Mouse (Mus musculus): Measurements from ENCODE around the gene Olfr937. TPM values are rescaled to one million over a fixed set of nuclear protein-coding genes. Genes with fewer than 3 reads are reported as not detected.

The Olfr937 gene
- polyA plus RNA-seq (2015; fragmentation: Nextera tagmentation; extraction: Ambion mirVana) = not detected in 2 replicates

DNA sequence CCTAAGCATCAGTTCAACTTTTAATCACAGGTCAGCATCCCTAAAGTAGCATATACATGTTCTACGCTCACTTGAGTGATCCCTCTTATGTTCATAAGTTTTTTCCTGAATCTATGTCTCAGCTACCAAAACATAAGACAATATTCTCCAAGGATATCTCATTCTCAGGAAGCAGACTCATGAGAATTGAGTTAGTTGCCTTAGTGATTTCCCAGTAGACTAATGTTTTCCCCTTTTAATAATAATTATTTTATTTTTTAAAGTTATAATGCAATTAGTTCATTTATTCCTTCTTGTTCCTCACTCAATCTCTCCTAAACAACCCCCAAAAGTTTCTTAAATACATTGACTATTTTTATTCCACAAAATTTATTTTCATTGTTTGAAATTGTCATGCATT lies at the start of gene Olfr937:
Gene Olfr937, minus strand, starts transcription at position 101 of the 400 bp plus-strand sequence.
- Histone ChIP-seq H3K27ac (ENCODE audit: low read length) (no peak within 1 kb of the TSS), H3K27me3 (replicated peaks; ENCODE audit: control insufficient read depth, insufficient read depth, low read length) (no peaks in the 10 kb centered on the region), H3K9me3 (ENCODE audit: control insufficient read depth, low read length) (no peaks in the 10 kb centered on the region), H3K4me2 (ENCODE audit: low read length) (no peak within 1 kb of the TSS), H3K4me3 (replicated peaks; ENCODE audit: low read length) (no peak within 1 kb of the TSS), H3K36me3 (ENCODE audit: control insufficient read depth, insufficient read depth) (no peaks in the 10 kb centered on the region), H3K4me1 (replicated peaks; ENCODE audit: control insufficient read depth, insufficient read depth, low read length) (no peaks in the 10 kb centered on the region), H3K9ac (replicated peaks; ENCODE audit: low read depth, low read length) (no peak within 1 kb of the TSS)
- WGBS = 79% methylated on average over 1 of the region's 1 CpGs
- no peak for ATAC-seq

- no peaks in the 10 kb centered on the region for H3K27me3 ChIP-seq (replicated peaks; ENCODE audit: control insufficient read depth, insufficient read depth, low read length)
- H3K27ac ChIP-seq (ENCODE audit: low read length) = no peak within 1 kb of the TSS
- no peak within 1 kb of the TSS for H3K9ac ChIP-seq (replicated peaks; ENCODE audit: low read depth, low read length)
- no peaks in the 10 kb centered on the region for H3K36me3 ChIP-seq (ENCODE audit: control insufficient read depth, insufficient read depth)
- H3K9me3 ChIP-seq (ENCODE audit: control insufficient read depth, low read length) = no peaks in the 10 kb centered on the region
- no peak for ATAC-seq
- no peaks in the 10 kb centered on the region for H3K4me1 ChIP-seq (replicated peaks; ENCODE audit: control insufficient read depth, insufficient read depth, low read length)
- no peak within 1 kb of the TSS for H3K4me2 ChIP-seq (ENCODE audit: low read length)
- H3K4me3 ChIP-seq (replicated peaks; ENCODE audit: low read length) = no peak within 1 kb of the TSS
- 95% methylated on average over 2 of the region's 2 CpGs for WGBS
These were observed 14.0 kb upstream of the Olfr937 start, which contains the start of gene Olfr938 for GRCm38 (mm10) chr9:39078787-39079186. Olfr938 (minus strand) TSS chr9:39078887.

- no peak within 1 kb of the TSS for H3K9ac ChIP-seq (replicated peaks; ENCODE audit: low read depth, low read length)
- no peak within 1 kb of the TSS for H3K4me3 ChIP-seq (replicated peaks; ENCODE audit: low read length)
- 80% methylated on average over 1 of the region's 1 CpGs for WGBS
- ATAC-seq = no peak
- no peaks in the 10 kb centered on the region for H3K27me3 ChIP-seq (replicated peaks; ENCODE audit: control insufficient read depth, insufficient read depth, low read length)
- H3K4me2 ChIP-seq (ENCODE audit: low read length) = no peak within 1 kb of the TSS
- no peaks in the 10 kb centered on the region for H3K9me3 ChIP-seq (ENCODE audit: control insufficient read depth, low read length)
- H3K27ac ChIP-seq (ENCODE audit: low read length) = no peak within 1 kb of the TSS
- H3K4me1 ChIP-seq (replicated peaks; ENCODE audit: control insufficient read depth, insufficient read depth, low read length) = no peaks in the 10 kb centered on the region
- no peaks in the 10 kb centered on the region for H3K36me3 ChIP-seq (ENCODE audit: control insufficient read depth, insufficient read depth)
These were observed 41.5 kb downstream of the Olfr937 start, which contains the start of gene Olfr146 for GRCm38 (mm10) chr9:39023277-39023676. Olfr146 (minus strand) TSS chr9:39023377.

Small RNAs within 50 kb of the gene (microRNA-seq; reads per million reads assigned to microRNA genes)
- gene Gm25032 (not detected), gene Gm25529 (not detected)

Other genes with a start within 250 kb of the Olfr937 start
- gene Olfr923, start 238.4 kb downstream of the Olfr937 start, polyA plus RNA-seq (2015; fragmentation: Nextera tagmentation; extraction: Ambion mirVana) = not detected in 2 replicates
- not detected in 2 replicates for gene Olfr924, start 220.5 kb downstream of the Olfr937 start, polyA plus RNA-seq (2015; fragmentation: Nextera tagmentation; extraction: Ambion mirVana)
- not detected in 2 replicates for gene Olfr26, start 209.9 kb downstream of the Olfr937 start, polyA plus RNA-seq (2015; fragmentation: Nextera tagmentation; extraction: Ambion mirVana)
- gene Olfr926, start 187.8 kb downstream of the Olfr937 start, polyA plus RNA-seq (2015; fragmentation: Nextera tagmentation; extraction: Ambion mirVana) = not detected in 2 replicates
- not detected in 2 replicates for gene Olfr930, start 135.1 kb downstream of the Olfr937 start, polyA plus RNA-seq (2015; fragmentation: Nextera tagmentation; extraction: Ambion mirVana)
- not detected in 2 replicates for gene Olfr933, start 92.6 kb downstream of the Olfr937 start, polyA plus RNA-seq (2015; fragmentation: Nextera tagmentation; extraction: Ambion mirVana)
- not detected in 2 replicates for gene Olfr934, start 76.6 kb downstream of the Olfr937 start, polyA plus RNA-seq (2015; fragmentation: Nextera tagmentation; extraction: Ambion mirVana)
- gene Olfr935, start 65.3 kb downstream of the Olfr937 start, polyA plus RNA-seq (2015; fragmentation: Nextera tagmentation; extraction: Ambion mirVana) = not detected in 2 replicates
- gene Olfr146, start 41.6 kb downstream of the Olfr937 start, polyA plus RNA-seq (2015; fragmentation: Nextera tagmentation; extraction: Ambion mirVana) = not detected in 2 replicates
- not detected in 2 replicates for gene Olfr938, start 13.9 kb upstream of the Olfr937 start, polyA plus RNA-seq (2015; fragmentation: Nextera tagmentation; extraction: Ambion mirVana)
- not detected in 2 replicates for gene Olfr27, start 63.2 kb upstream of the Olfr937 start, polyA plus RNA-seq (2015; fragmentation: Nextera tagmentation; extraction: Ambion mirVana)
- gene Olfr943, start 101.4 kb upstream of the Olfr937 start, polyA plus RNA-seq (2015; fragmentation: Nextera tagmentation; extraction: Ambion mirVana) = not detected in 2 replicates
- gene Olfr944, start 137.0 kb upstream of the Olfr937 start, polyA plus RNA-seq (2015; fragmentation: Nextera tagmentation; extraction: Ambion mirVana) = not detected in 2 replicates
- gene Olfr1537, start 185.0 kb upstream of the Olfr937 start, polyA plus RNA-seq (2015; fragmentation: Nextera tagmentation; extraction: Ambion mirVana) = not detected in 2 replicates
- gene Olfr945, start 211.9 kb upstream of the Olfr937 start, polyA plus RNA-seq (2015; fragmentation: Nextera tagmentation; extraction: Ambion mirVana) = not detected in 2 replicates